Mouse (Mus musculus) brain, embryonic 14.5 days (tissue): ENCODE data around the gene En1. TPM values are rescaled to one million over a fixed set of nuclear protein-coding genes. Genes with fewer than 3 reads are reported as not detected.

ENCODE experiments used
- DNase-seq: peaks from one replicate; pipeline ENCODE4 v3.0.0-alpha.2; 2011; ENCODE audit warnings: low read depth
- CTCF ChIP-seq: fragments of 200-500 bp; IDR thresholded peaks from 2 replicates; pipeline ENCODE4 v1.5.1; 2012; ENCODE audit warnings: inconsistent platforms, mild to moderate bottlenecking, moderate library complexity, borderline replicate concordance; ENCODE audit not compliant: insufficient read depth, insufficient read length; ENCODE audit errors: extremely low read depth
- POLR2A ChIP-seq: fragments of 200-500 bp; IDR thresholded peaks from 2 replicates; pipeline ENCODE4 v1.6.1; 2012; ENCODE audit warnings: mild to moderate bottlenecking, inconsistent platforms, borderline replicate concordance; ENCODE audit not compliant: poor library complexity, insufficient read depth, insufficient read length, severe bottlenecking; ENCODE audit errors: extremely low read depth
- polyA plus RNA-seq: library from polyadenylated mRNA; depleted of rRNA; stranded (reverse); fragments of >200 nt; gene quantifications from 2 replicates; pipeline ENCODE4 v1.2.3, GENCODE M21; 2012

Gene En1
- polyA plus RNA-seq, 1 experiment, result 17.2 TPM

DNA sequence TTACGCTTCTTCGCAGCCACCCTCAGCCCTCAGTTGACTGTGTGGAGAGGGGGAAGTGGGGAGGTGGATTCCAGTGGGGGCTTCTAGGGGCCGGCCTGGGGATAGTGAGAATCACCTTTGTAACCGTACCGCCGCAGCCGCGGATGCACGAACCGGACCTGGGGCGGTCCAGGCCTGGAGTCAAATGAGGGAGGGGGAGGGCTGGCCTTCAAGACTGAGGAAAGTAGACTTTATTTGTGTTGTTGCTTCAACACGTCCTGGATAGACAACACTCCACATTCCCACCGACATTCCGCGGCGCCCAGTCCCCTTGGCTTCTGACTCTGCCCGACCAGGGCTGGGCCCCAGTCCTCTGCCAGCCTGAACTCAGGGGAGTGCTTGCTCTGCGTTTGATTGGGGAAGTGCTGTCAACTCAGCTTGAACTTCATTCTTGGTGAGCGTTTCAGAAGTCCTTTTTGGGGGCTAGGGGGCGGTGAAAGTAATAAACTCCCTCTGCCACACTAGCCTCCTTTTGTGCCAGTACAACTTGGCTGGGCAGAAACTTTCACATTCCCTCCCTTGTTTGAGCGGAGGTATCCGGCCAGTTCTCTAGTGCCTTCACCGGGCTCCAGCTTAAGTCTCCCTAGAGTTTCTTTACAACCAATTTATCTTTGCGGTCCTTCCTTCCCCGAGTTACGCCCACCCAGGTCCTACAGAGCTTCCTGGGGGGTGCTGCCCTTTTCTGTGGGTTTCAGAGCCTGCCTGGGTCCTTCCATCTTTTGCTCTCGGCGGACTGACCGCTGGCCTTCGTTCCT lies 12.3 kb downstream of the En1 start:
- no peak for TF ChIP-seq CTCF
- DNase-seq, result no peak

DNA sequence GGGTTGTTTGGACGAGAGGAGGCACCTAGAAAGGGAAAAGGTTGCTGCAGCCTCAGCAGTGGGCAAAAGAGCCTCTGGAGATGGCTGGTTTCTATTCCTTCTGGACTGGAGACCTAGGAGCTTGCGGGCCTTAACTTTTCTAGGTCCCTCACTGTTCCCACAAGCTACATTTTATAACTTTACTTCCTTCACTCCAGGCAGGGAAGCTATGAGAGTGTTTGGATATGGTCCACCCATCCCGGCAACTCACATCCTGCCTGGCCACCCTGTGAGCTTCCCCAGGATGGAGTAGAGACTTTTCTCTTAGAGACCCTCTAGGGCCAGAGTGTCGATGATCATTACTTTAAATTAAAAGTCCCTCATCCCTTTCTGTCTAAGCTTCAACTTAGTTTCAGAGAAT lies 13.3 kb downstream of the En1 start:
- no peak for TF ChIP-seq POLR2A
- no peak for TF ChIP-seq CTCF
- no peak for DNase-seq

DNA sequence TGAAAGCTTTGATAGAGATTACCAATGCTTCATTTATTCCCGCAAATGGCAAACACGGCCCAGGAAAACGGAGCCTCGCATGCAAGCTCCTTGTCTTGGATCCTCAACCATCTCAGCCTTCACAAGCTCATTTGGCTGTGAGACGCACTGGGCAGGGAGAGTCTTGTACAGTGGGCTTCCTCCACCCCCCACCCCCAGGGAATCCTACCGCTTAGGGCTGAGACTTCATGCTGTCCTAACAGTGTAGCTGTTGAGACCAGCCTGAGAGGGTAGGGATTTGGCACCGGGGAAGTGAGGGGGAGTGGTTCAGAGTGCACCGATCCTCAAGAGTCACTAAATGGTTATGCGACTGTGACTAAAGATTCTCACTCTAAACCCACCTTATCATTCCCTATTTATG lies 13.7 kb downstream of the En1 start:
- DNase-seq, result peak; percentile 29
- TF ChIP-seq CTCF (no peak), POLR2A (no peak)

DNA sequence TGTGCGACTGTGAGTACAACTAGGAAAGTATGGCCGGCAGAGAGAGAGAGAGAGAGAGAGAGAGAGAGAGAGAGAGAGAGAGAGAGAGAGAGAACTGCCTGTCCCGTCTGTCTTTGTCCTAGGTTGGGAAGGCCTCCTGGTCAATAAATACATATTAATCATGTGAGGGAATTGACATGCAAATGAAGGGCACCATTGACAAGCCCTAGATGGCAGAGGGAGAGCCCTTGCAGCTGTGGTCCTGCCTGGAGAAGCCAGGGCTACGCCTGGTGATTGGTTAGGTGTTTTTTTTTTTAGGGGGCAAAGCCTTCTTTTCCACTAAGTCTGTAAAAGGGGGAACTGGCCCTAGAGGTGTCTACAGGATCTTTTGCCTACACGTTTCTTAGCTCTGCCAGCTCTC lies 19.2 kb downstream of the En1 start:
- DNase-seq, result peak; percentile 59
- no peak for TF ChIP-seq POLR2A
- TF ChIP-seq CTCF, result no peak

DNA sequence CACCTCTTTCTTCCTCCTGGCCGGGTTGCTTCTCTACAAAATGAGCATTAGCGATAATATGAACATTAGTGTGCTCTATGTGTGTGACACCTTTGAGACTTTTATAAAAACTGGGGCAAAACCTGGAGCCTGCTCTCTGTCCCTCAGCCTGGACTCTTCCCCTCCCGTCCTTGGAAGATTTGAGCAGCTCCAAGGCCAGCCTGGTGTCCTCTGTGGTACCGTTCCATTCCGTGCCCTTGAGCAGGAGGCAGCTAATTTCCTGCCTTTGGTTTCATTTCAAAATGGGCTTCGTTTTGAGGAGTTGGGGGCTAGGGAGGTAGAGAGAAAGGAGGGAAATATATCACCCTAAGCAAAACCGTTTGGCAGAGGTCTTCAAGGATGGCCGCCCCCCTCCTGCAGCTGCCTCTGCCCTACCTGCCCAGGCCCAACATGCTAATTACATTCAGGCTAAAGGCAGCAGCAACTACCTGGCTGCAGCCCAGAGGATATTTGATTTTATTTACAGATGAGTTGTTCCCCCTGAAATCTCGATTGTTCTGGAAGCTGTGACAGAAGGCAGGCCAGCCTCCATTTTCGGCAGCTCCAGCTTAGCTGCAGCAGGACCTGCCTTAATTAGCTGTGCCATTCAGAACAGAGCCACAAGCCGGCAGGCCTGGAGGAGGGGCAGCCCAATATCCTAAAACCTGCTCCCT lies 24.9 kb downstream of the En1 start:
- DNase-seq, result peak; percentile 84
- TF ChIP-seq CTCF, result no peak
- no peak for TF ChIP-seq POLR2A

DNA sequence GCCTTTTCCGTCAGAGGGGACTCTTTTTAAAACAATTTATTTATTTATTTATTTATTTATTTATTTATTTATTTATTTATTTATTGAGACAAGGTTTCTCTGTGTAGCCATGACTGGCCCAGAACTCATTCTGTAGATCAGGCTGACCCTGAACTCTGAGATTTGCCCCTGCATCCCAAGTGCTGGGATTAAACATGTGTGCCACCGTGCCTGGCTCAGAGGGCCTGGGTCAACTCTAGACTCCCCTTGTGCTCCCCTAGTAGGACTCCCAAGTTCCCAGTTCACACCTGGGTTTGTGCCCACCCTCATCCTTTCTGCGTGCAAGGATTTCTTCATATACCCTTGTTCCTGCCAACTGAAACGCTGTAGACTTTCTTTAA lies 25.4 kb downstream of the En1 start:
- no peak for DNase-seq
- no peak for TF ChIP-seq POLR2A
- no peak for TF ChIP-seq CTCF

DNA sequence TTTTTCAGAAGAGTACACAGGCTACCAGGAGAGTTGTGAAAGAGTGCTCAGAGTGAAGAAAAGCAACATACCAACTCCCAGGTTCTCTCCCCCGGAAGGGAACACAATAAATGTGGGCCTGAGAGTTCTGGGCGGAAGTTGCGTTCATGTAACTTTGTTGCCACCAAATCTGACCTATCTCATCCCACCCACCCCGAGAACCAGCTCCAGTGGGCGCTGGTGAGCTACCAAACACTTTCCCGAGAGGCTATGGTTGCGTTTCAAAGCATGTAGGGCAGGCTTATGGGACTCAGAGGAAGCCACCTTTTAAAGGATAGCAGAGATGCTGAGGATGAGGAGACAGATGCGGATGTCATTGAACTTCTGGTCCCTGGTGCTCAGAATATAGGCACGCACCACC lies 26.6 kb downstream of the En1 start:
- TF ChIP-seq POLR2A (no peak), CTCF (peak; percentile 37; the same call in 1 of the 2 replicates)
- DNase-seq, result no peak

DNA sequence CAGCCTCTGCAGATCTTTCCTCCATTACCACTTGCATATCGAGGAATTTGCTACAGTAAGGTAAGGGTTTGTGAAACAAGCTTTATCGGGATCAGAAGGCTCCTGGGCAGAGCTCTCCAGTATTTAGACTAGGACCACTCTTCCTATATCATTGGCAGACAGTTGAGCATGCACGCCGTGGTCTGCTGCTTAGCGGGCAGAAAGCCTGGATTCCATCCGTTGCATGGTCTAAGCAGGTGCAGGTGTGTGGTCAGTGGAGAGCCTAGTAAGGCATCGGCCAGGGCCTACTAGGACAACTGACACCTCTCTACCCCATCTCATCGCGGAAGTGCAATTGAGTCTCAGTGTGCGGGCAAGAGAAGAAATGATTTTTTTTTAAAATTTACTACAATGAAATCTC lies 41.2 kb downstream of the En1 start:
- TF ChIP-seq POLR2A (no peak), CTCF (no peak)
- peak; percentile 50 for DNase-seq

DNA sequence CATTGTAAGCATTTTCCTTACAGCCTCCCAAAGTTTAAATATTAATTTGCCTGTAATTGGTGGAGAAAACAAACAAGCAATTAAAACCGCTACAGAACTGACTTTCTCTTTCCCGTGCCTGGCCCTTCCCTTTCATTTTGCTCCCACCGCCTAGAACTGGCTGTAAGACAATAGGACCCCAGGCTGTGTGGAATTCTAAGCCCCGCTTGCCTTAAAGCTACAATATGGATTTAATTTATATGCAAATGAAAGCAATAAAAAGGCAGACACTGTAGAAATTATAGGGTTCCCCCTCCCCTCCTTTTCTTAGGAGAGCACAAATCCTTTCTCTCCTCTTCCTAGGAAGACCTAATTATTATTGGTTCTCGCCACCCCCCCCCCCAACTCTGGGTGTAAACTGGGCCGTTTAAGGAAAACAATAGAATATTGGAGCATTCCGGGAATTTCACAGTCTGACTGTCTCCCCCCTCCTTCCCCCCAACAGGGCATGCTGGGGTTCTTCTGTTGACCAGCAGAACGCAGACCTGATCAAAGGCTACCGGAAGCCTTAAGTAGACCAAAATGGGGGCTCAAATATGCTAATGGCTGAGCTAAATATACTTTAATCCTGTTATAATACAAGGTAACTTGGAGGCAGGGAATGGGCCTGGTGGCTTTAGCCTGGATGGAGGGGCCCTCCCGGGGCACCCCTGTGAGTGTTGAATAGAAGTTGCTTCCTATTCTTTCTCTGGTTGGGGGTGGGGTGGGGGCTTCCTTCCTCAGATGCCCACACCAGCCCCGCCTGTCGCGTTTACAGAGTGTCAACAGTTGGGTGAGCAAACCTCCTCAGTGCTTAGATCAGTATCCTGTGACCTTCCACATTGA lies 41.9 kb downstream of the En1 start:
- peak; percentile 88 for DNase-seq
- TF ChIP-seq CTCF (no peak), POLR2A (no peak)

DNA sequence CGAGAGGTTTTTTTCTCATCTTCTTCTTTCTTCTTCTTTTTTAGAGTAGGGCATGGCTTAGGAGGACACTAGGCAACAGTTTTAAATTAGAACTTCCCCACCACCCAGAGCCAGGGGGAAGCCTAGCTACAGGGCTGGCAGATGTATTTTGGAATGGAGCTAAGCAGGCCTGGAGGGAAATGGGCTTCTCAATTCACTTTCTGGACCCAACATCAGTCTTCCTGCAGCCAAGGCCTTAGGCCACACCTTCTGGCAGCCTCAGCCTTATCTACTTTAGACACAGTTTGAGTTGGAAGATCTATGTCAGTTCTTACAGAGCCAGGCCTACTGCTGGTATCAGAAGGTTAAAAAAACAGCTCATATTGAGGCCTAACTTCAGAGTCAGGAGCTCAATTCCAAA lies 42.5 kb downstream of the En1 start:
- DNase-seq, result no peak
- TF ChIP-seq CTCF, result no peak

DNA sequence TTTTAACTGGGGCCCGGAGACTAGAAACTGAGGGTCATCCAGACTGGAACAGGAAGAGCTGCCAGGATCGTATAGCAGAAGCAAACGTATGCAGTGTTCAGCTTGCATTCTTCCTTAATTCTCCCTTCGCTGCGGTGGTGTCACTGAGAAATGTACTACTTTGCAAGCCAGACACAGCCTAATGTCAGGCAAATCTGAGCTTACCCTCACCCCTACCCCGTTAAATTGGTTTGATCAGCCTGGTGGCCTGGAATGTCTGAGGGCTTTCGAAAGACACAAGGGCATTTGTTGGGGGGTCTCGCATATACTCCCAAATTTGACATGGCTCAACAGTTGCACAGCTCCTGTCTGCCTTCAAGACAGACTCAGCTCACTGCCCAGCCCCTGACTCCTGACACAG lies 47.9 kb downstream of the En1 start:
- DNase-seq, result no peak
- TF ChIP-seq CTCF, result no peak
- no peak for TF ChIP-seq POLR2A
